Mouse (Mus musculus) small intestine, adult 2 months (tissue): ENCODE results near the gene Gstm6.

Source experiments
- CTCF ChIP-seq: fragments of 200-500 bp; IDR thresholded peaks from 2 replicates; pipeline ENCODE4 v1.5.1; 2012; ENCODE audit warnings: low read depth, mild to moderate bottlenecking, control low read depth, inconsistent platforms, low read length, moderate library complexity, mixed read lengths; ENCODE audit not compliant: insufficient replicate concordance, insufficient read length; ENCODE audit errors: extremely low read depth
- POLR2A ChIP-seq: fragments of 200-500 bp; IDR thresholded peaks from 2 replicates; pipeline ENCODE4 v1.6.1; 2012; ENCODE audit warnings: low read depth, mild to moderate bottlenecking, control low read depth, inconsistent platforms, low read length, moderate library complexity

- TF ChIP-seq CTCF (no peak), POLR2A (no peak)
These were observed 3.7 kb downstream of the Gstm6 start for GRCm38 (mm10) chr3:107939830-107940229.
